Mouse (Mus musculus): ENCODE measurements around the gene Hmcn2. TPM values are rescaled to one million over a fixed set of nuclear protein-coding genes. Genes with fewer than 3 reads are reported as not detected.

Gene Hmcn2
- polyA plus RNA-seq, 1 experiment from 2014 or later, result 0.11 TPM

DNA sequence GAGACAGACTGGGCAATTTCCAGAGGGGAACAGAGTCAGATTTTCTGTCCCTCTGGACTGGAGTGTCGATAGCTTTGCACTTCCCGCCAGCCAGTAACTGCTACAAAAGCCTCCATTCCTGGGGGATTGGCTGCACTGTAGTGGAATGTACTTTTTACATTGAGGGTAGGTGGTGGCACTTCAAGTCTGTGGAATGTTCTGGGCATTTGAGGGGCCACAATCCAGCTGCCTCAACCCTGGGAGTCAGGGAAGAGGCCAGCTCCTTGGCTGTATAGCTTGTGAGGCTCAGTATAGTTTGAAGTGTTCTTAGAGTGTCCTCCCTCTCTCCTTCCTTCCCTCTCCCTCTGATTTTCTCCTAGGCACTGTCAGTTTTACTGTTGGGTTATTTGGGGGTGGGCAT is 5.0 kb downstream of the Hmcn2 start:
- ATAC-seq, result no peak
- 67% methylated on average over 2 of the region's 2 CpGs for WGBS
- Histone ChIP-seq H3K4me3 (replicated peaks; ENCODE audit: low read length) (no peak overlapping the region), H3K27ac (ENCODE audit: low read length) (no peak overlapping the region), H3K9ac (replicated peaks; ENCODE audit: low read depth, low read length) (no peak overlapping the region), H3K4me2 (ENCODE audit: low read length) (no peak overlapping the region), H3K36me3 (ENCODE audit: control insufficient read depth, insufficient read depth) (no peaks in the 10 kb centered on the region), H3K27me3 (replicated peaks; ENCODE audit: control insufficient read depth, insufficient read depth, low read length) (peaks cover 33% of the 10 kb centered on the region), H3K9me3 (ENCODE audit: control insufficient read depth, low read length) (no peaks in the 10 kb centered on the region), H3K4me1 (replicated peaks; ENCODE audit: control insufficient read depth, insufficient read depth, low read length) (peaks cover 4% of the 10 kb centered on the region; the same call in 1 of the 2 replicates)

DNA sequence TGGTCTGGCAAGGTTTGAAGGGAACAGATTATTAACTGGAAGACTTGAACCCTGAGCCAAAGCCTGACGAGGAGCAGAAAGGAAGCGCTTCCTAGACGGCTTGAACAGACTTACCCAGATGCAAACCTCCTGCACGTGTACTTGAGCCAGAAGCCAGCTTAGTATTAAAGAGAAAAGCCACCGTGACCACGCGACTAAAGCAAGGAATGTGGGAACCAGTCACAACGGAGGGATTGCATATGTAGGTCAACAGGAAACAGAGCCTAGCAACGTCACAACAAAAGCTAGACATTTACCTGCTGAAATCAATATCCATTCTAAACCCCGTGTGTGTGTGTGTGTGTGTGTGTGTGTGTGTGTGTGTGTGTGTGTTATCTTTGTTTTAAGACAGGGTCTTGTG is 13.0 kb downstream of the Hmcn2 start:
- no peak overlapping the region for H3K27ac ChIP-seq (ENCODE audit: low read length)
- H3K4me3 ChIP-seq (replicated peaks; ENCODE audit: low read length), result no peak overlapping the region
- no peak overlapping the region for H3K4me2 ChIP-seq (ENCODE audit: low read length)
- no peaks in the 10 kb centered on the region for H3K9me3 ChIP-seq (ENCODE audit: control insufficient read depth, low read length)
- H3K9ac ChIP-seq (replicated peaks; ENCODE audit: low read depth, low read length), result no peak overlapping the region
- no peaks in the 10 kb centered on the region for H3K27me3 ChIP-seq (replicated peaks; ENCODE audit: control insufficient read depth, insufficient read depth, low read length)
- no peaks in the 10 kb centered on the region for H3K36me3 ChIP-seq (ENCODE audit: control insufficient read depth, insufficient read depth)
- no peak for ATAC-seq
- H3K4me1 ChIP-seq (replicated peaks; ENCODE audit: control insufficient read depth, insufficient read depth, low read length), result no peaks in the 10 kb centered on the region
- 61% methylated on average over 10 of the region's 10 CpGs for WGBS

DNA sequence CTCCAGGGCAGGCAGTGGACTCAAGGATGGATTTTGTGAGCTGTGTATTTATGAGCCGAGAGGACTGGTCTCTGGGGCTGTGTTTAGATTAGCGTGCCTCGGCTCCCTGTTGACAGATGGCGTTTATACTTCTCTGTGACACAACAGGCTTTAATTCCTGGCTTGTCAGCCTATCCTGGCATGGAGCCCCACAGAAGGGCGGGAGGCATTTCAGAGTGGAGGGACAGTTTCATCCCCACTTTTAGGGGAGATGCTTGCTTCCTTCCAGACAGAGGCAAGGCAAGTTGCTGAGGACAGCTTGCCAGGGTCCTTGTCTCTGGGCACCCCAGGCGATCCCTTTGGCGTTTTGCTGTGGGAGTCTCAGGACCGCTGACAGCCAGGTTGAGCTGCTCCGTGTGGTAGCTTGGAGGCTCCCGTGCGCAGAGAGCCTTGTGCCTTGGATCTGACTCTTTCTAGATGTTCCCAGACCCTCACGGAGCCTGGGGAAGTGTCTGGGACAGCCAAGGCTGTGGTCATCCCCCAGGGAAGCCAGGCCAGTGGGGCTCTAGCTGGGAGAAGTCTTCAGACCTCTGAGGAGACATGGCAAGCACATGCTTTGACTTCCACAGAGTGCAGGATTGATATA is 23.6 kb downstream of the Hmcn2 start:
- Histone ChIP-seq H3K9ac (replicated peaks; ENCODE audit: low read depth, low read length) (no peak overlapping the region), H3K9me3 (ENCODE audit: control insufficient read depth, low read length) (no peaks in the 10 kb centered on the region), H3K4me1 (replicated peaks; ENCODE audit: control insufficient read depth, insufficient read depth, low read length) (peaks cover 12% of the 10 kb centered on the region), H3K4me2 (ENCODE audit: low read length) (0 out of 2 replicates have a peak overlapping the region, but pooled peaks have one; percentile 2), H3K4me3 (replicated peaks; ENCODE audit: low read length) (no peak overlapping the region), H3K36me3 (ENCODE audit: control insufficient read depth, insufficient read depth) (no peaks in the 10 kb centered on the region), H3K27me3 (replicated peaks; ENCODE audit: control insufficient read depth, insufficient read depth, low read length) (no peaks in the 10 kb centered on the region), H3K27ac (ENCODE audit: low read length) (no peak overlapping the region)
- peak; percentile 78 for ATAC-seq
- 46% methylated on average over 12 of the region's 12 CpGs for WGBS

DNA sequence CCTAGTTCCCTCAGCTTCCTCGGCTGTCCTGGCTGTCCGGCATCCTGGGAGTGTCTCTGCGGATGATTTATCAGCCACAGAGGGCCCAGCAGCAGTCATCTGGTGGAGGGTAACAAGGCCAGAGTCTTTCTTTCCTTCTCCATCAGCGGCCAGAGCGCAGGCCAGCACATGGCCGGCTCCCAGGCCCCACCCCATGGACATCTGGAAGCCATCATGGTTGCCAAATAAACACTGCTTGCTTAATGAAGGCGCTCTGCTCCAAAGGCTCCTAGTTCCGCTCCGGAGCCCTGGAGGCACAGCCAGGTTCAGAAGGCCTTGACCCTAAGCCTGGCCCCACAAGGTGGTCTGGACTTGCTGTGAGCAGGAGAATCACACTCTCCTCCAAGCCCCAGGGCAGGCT is 25.6 kb downstream of the Hmcn2 start:
- no peak overlapping the region for H3K4me3 ChIP-seq (replicated peaks; ENCODE audit: low read length)
- H3K4me2 ChIP-seq (ENCODE audit: low read length), result no peak overlapping the region
- H3K36me3 ChIP-seq (ENCODE audit: control insufficient read depth, insufficient read depth), result no peaks in the 10 kb centered on the region
- no peak overlapping the region for H3K27ac ChIP-seq (ENCODE audit: low read length)
- H3K9ac ChIP-seq (replicated peaks; ENCODE audit: low read depth, low read length), result no peak overlapping the region
- 73% methylated on average over 9 of the region's 9 CpGs for WGBS
- no peak for ATAC-seq
- H3K9me3 ChIP-seq (ENCODE audit: control insufficient read depth, low read length), result no peaks in the 10 kb centered on the region
- peaks cover 12% of the 10 kb centered on the region for H3K4me1 ChIP-seq (replicated peaks; ENCODE audit: control insufficient read depth, insufficient read depth, low read length)
- no peaks in the 10 kb centered on the region for H3K27me3 ChIP-seq (replicated peaks; ENCODE audit: control insufficient read depth, insufficient read depth, low read length)

DNA sequence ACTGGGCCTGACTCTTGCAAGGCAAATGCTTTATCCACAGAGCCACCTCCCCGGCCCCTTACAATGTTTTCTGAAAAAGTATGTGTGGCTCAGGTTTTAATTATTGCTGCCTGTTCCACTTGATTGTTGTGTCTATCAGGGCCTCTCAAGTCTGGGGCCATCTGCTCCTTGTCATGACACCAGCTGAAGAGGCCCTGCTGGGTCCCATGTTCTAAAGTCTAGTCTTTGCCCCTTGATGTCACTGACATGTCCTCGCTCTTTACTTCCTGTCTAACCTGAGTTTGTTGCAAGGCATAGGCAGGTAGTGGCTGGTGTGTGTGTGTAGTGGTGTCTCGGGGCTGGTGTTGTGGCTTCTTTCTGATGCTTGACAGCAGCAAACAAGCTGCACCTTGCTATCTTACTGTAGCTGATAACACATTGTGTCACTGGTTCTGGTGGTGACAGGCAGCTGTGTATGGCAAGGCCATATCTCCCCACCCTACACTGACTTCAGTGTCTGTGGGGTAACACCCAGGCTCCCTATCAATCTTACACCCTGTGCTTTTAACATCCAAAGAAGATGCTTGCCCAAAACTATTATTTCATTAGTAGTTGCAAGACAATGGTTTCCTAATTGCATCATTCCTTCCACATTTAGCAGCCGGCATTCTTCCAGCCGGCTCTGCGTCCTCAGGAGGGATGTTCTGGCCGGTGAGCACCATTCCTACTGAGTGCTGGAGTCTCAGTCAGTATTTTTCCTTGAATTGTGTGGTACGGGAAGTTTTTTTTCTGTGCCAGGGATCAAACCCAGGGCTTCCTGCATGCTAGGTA is 27.7 kb downstream of the Hmcn2 start:
- no peak overlapping the region for H3K27ac ChIP-seq (ENCODE audit: low read length)
- peaks cover 11% of the 10 kb centered on the region for H3K4me1 ChIP-seq (replicated peaks; ENCODE audit: control insufficient read depth, insufficient read depth, low read length)
- H3K4me2 ChIP-seq (ENCODE audit: low read length), result no peak overlapping the region
- no peak overlapping the region for H3K9ac ChIP-seq (replicated peaks; ENCODE audit: low read depth, low read length)
- no peak for ATAC-seq
- H3K27me3 ChIP-seq (replicated peaks; ENCODE audit: control insufficient read depth, insufficient read depth, low read length), result no peaks in the 10 kb centered on the region
- H3K36me3 ChIP-seq (ENCODE audit: control insufficient read depth, insufficient read depth), result no peaks in the 10 kb centered on the region
- no peaks in the 10 kb centered on the region for H3K9me3 ChIP-seq (ENCODE audit: control insufficient read depth, low read length)
- WGBS, result 68% methylated on average over 8 of the region's 8 CpGs
- no peak overlapping the region for H3K4me3 ChIP-seq (replicated peaks; ENCODE audit: low read length)

DNA sequence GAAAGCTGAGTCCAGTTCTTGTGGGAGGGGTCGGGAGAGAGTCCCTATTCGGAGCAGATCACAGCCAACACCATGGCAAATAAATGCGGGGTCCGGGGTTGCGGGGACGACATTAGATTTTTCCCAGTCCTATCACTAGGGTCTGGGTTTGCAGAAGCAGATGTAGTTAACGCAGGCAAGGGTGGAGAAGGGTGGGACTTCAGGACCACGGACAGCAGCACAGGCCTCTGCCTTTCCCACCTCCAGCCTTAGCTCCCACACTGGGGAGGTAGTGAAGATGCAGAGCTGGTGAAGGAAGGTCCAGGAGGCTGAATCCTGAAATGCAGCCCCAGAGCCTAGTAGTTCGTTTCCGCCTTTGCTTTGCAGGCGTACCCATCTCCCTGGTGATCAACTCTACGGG is 31.9 kb downstream of the Hmcn2 start:
- H3K36me3 ChIP-seq (ENCODE audit: control insufficient read depth, insufficient read depth), result no peaks in the 10 kb centered on the region
- no peak for ATAC-seq
- no peak overlapping the region for H3K4me3 ChIP-seq (replicated peaks; ENCODE audit: low read length)
- no peak overlapping the region for H3K27ac ChIP-seq (ENCODE audit: low read length)
- peaks cover 7% of the 10 kb centered on the region for H3K4me1 ChIP-seq (replicated peaks; ENCODE audit: control insufficient read depth, insufficient read depth, low read length)
- H3K9me3 ChIP-seq (ENCODE audit: control insufficient read depth, low read length), result no peaks in the 10 kb centered on the region
- 38% methylated on average over 12 of the region's 12 CpGs for WGBS
- no peaks in the 10 kb centered on the region for H3K27me3 ChIP-seq (replicated peaks; ENCODE audit: control insufficient read depth, insufficient read depth, low read length)
- H3K9ac ChIP-seq (replicated peaks; ENCODE audit: low read depth, low read length), result no peak overlapping the region
- H3K4me2 ChIP-seq (ENCODE audit: low read length), result no peak overlapping the region

DNA sequence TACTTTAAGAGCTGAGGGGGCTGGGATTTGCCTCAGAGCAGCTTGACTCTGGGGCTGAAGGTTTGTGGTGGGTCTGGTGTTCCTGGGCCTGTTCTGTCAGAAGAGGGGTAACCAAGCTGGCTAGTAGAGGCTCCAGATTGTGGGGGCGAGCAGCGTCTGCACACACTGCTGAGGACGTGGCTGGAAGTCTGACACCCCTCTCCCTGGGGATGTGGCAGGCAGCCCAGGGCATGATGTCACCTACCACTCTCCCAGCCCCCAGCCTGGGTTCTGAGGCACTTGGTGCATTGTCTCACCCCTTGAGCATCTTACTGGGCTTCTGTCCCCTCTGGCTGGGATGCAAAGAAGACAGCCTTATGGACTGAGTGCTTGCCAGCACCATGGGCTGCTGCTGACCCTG is 34.2 kb downstream of the Hmcn2 start:
- Histone ChIP-seq H3K9ac (replicated peaks; ENCODE audit: low read depth, low read length) (no peak overlapping the region), H3K27me3 (replicated peaks; ENCODE audit: control insufficient read depth, insufficient read depth, low read length) (no peaks in the 10 kb centered on the region), H3K4me1 (replicated peaks; ENCODE audit: control insufficient read depth, insufficient read depth, low read length) (peaks cover 7% of the 10 kb centered on the region), H3K4me2 (ENCODE audit: low read length) (no peak overlapping the region), H3K36me3 (ENCODE audit: control insufficient read depth, insufficient read depth) (no peaks in the 10 kb centered on the region), H3K4me3 (replicated peaks; ENCODE audit: low read length) (no peak overlapping the region), H3K27ac (ENCODE audit: low read length) (no peak overlapping the region; the same call in 1 of the 2 replicates), H3K9me3 (ENCODE audit: control insufficient read depth, low read length) (no peaks in the 10 kb centered on the region)
- 32% methylated on average over 3 of the region's 3 CpGs for WGBS
- peak; percentile 76 for ATAC-seq

DNA sequence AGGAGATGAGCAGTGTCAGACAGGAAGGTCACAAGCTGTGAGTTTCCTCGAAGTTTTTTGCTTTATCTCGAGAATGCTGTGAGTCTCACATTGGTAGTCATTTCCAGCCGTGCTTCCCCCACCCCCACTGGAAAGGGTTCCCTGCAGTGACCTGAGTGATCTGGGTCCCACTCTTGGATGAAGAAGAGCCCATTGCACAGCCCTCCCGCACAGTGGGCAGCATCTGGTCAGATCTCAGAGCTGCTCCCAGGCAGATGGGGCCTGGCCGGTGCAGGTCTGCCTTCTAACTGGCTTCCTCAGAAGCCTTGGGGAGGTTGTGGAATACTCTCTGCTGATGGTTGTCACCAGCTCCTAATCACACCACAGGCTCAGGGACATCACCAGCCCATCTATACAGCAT is 34.6 kb downstream of the Hmcn2 start:
- ATAC-seq, result no peak
- H3K9me3 ChIP-seq (ENCODE audit: control insufficient read depth, low read length), result no peaks in the 10 kb centered on the region
- H3K27me3 ChIP-seq (replicated peaks; ENCODE audit: control insufficient read depth, insufficient read depth, low read length), result no peaks in the 10 kb centered on the region
- no peak overlapping the region for H3K4me3 ChIP-seq (replicated peaks; ENCODE audit: low read length)
- 75% methylated on average over 5 of the region's 5 CpGs for WGBS
- H3K9ac ChIP-seq (replicated peaks; ENCODE audit: low read depth, low read length), result no peak overlapping the region
- no peaks in the 10 kb centered on the region for H3K36me3 ChIP-seq (ENCODE audit: control insufficient read depth, insufficient read depth)
- no peak overlapping the region for H3K27ac ChIP-seq (ENCODE audit: low read length)
- no peak overlapping the region for H3K4me2 ChIP-seq (ENCODE audit: low read length)
- peaks cover 7% of the 10 kb centered on the region for H3K4me1 ChIP-seq (replicated peaks; ENCODE audit: control insufficient read depth, insufficient read depth, low read length)

DNA sequence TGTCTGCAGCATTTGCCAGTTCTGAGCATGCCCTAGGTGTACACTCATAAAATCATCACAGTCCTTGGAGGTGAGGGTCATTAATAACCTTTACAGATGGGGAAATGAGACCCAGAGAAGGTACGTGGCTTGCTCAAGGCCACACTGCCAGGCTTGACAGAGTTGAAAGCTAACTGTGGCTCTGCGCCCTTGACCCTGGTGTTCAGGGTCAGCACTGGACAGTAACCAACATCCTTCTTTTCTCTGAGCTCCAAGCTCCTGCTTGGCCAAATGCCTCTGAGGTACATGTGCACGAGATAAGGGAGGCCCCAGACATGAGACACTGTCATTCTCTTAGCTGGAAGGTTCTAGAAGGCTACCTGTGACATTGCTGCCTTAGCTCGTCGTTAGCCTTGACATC is 42.6 kb downstream of the Hmcn2 start:
- H3K36me3 ChIP-seq (ENCODE audit: control insufficient read depth, insufficient read depth), result no peaks in the 10 kb centered on the region
- no peak for ATAC-seq
- H3K27ac ChIP-seq (ENCODE audit: low read length), result no peak overlapping the region
- no peak overlapping the region for H3K4me3 ChIP-seq (replicated peaks; ENCODE audit: low read length)
- no peak overlapping the region for H3K9ac ChIP-seq (replicated peaks; ENCODE audit: low read depth, low read length)
- WGBS, result 89% methylated on average over 5 of the region's 5 CpGs
- no peaks in the 10 kb centered on the region for H3K4me1 ChIP-seq (replicated peaks; ENCODE audit: control insufficient read depth, insufficient read depth, low read length)
- H3K27me3 ChIP-seq (replicated peaks; ENCODE audit: control insufficient read depth, insufficient read depth, low read length), result no peaks in the 10 kb centered on the region
- no peaks in the 10 kb centered on the region for H3K9me3 ChIP-seq (ENCODE audit: control insufficient read depth, low read length)
- no peak overlapping the region for H3K4me2 ChIP-seq (ENCODE audit: low read length)

Measured in forebrain, embryonic 16.5 days (tissue).